Mouse (Mus musculus) left cerebral cortex, postnatal 25 days (tissue): Measurements from ENCODE around the gene Zfp940. TPM values are rescaled to one million over a fixed set of nuclear protein-coding genes. Genes with fewer than 3 reads are reported as not detected.
A peak's percentile ranks its signal among the peaks of the same experiment; 100 is the strongest.

Experiments
- DNase-seq, 2 experiments: peaks; one replicate each; pipeline ENCODE4 v3.0.0; 2022; ENCODE audit warnings: low spot score in 2 of 2, mixed read lengths in 1 of 2
- intact Hi-C: fragments of 180-260 bp; cut with DNase I; formaldehyde crosslinking; loops from one replicate; pipeline ENCODE4 v1.15.1; 2025
- total RNA-seq, 2 experiments: library from RNA; stranded (reverse); gene quantifications; 2 replicates each; pipeline ENCODE4 v1.2.3; 2021

Gene Zfp940
- total RNA-seq, 2 experiments from 2014 or later: 18.6 to 25.6 TPM

GRCm38 (mm10) chr7:29815061-29815784 lies 38.2 kb downstream of the Zfp940 start:
- DNase-seq: peak in 1 of 2 experiments; percentile 11
- intact Hi-C loops: loop anchor here (2.0 to 5.0 kb wide), 2 partner anchors 30 to 92 kb away; partner anchors contain the start of genes Zfp27 and Zfp383

- intact Hi-C loops: loop anchor here (2.0 kb wide), 1 partner anchor 30 kb away; no protein-coding TSS in a partner anchor
- DNase-seq: no peak
Observed at GRCm38 (mm10) chr7:29814381-29814780, 39.1 kb downstream of the Zfp940 start.

- no peak for DNase-seq
- intact Hi-C loops: no loop called here
Observed at GRCm38 (mm10) chr7:29812244-29812643, 41.2 kb downstream of the Zfp940 start.

- intact Hi-C loops: no loop called here
- no peak for DNase-seq
Observed at GRCm38 (mm10) chr7:29807046-29807445, 46.4 kb downstream of the Zfp940 start.

- intact Hi-C loops: no loop called here
- no peak for DNase-seq
Observed at GRCm38 (mm10) chr7:29792906-29793305, 60.6 kb downstream of the Zfp940 start.

- DNase-seq: no peak
- intact Hi-C loops: loop anchor here (2.0 kb wide), 1 partner anchor 29 kb away; no protein-coding TSS in a partner anchor
Observed at GRCm38 (mm10) chr7:29785888-29786287, 67.6 kb downstream of the Zfp940 start.

GRCm38 (mm10) chr7:29785023-29785422 lies 68.4 kb downstream of the Zfp940 start:
- DNase-seq: peak; percentile 16 to 47
- intact Hi-C loops: loop anchor here (2.0 kb wide), 1 partner anchor 30 kb away; no protein-coding TSS in a partner anchor

GRCm38 (mm10) chr7:29783871-29784551 lies 69.5 kb downstream of the Zfp940 start, which contains the start of gene Zfp30:
TSS of gene Zfp30 (plus strand) at chr7:29783998.
- DNase-seq: peak; percentile 86 to 92
- intact Hi-C loops: loop anchor here (2.0 kb wide), 2 partner anchors 15 to 31 kb away; partner anchors contain the start of gene Zfp84

Other genes with a start within 250 kb of the Zfp940 start
- gene Catsperg2, start 126.6 kb downstream of the Zfp940 start, total RNA-seq: under 1 TPM in 1 of 2 experiments, not detected in 1; 0.30 TPM
- gene Zfp84, start 85.1 kb downstream of the Zfp940 start, total RNA-seq: 10 to 100 TPM; 15.7 to 17.6 TPM
- 10 to 100 TPM; 10.6 to 11.9 TPM for gene Zfp30, start 69.7 kb downstream of the Zfp940 start, total RNA-seq
- 10 to 100 TPM; 22.2 to 22.4 TPM for gene Zfp790, start 37.6 kb downstream of the Zfp940 start, total RNA-seq
- gene Zfp420, start 6.3 kb upstream of the Zfp940 start, total RNA-seq: 10 to 100 TPM; 14.2 to 14.4 TPM
- 10 to 100 TPM; 18.5 to 21.6 TPM for gene Zfp27, start 52.9 kb upstream of the Zfp940 start, total RNA-seq
- 1 to 10 TPM; 8.0 to 8.8 TPM for gene Zfp383, start 54.6 kb upstream of the Zfp940 start, total RNA-seq
- gene Zfp74, start 100.4 kb upstream of the Zfp940 start, total RNA-seq: 10 to 100 TPM; 16.7 to 17.9 TPM
- gene Zfp568, start 130.3 kb upstream of the Zfp940 start, total RNA-seq: 1 to 10 TPM; 3.8 to 6.4 TPM
- 1 to 10 TPM; 7.2 to 8.5 TPM for gene Zfp14, start 197.7 kb upstream of the Zfp940 start, total RNA-seq
- gene Zfp82, start 219.2 kb upstream of the Zfp940 start, total RNA-seq: 1 to 10 TPM; 5.0 to 5.1 TPM
- not detected for gene Gm26920, start 236.7 kb upstream of the Zfp940 start, total RNA-seq
- gene Zfp566, start 236.9 kb upstream of the Zfp940 start, total RNA-seq: 1 to 10 TPM; 7.2 to 7.5 TPM
- 10 to 100 TPM; 64.5 to 64.6 TPM for gene Zfp260, start 241.1 kb upstream of the Zfp940 start, total RNA-seq